Mouse (Mus musculus) adipocyte (in vitro differentiated cells): ENCODE measurements around the gene Aldh4a1.

Experiments
- DNase-seq: peaks from one replicate; pipeline ENCODE4 v3.0.0-alpha.2; 2016; ENCODE audit warnings: low spot score

Gene Aldh4a1

DNA sequence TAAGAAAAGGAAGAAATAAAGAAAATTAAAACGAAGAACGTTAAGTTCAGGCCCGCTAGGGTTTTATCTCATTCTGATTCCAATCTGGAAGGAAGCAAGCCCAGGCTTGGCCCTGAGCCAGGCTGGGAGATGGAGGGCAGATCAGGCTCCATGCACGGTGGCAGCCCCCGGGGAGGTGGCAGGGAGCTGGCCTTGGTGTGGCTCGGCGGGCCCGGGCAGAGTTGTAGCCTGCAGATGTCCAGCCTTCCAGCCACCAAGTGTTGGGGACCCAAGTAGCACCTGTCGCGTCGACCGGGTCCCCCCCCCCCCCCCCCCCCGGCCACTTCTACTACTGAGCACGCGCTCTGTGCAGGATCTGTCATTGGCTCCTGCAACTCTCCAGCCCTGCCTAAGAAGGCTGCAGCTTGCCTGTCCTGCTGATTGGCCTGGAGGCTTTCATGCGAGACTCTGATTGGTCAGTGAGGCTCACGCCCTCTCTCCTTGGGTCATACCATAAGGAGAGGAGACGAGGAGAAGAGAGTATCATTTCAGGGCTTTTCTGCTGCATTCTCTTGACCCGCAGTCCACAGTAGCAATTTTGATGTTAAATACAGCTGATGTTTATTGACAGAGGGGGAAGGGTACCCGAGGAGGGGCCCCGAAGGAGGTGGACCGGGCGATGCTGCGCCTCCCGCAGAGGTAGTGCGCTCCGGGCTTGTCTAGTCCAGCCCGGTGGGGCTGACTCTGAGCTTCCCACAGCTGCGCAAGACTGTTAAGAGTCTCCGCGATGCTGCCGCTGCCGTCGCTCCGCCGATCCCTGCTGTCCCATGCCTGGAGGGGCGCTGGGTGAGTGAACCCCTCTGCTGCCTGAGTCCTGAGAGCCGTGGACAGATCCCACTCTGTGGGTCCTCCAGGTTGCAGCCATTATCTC lies at the start of gene Aldh4a1:
Gene Aldh4a1, plus strand, starts transcription at position 494 of the 910 bp plus-strand sequence.
- DNase-seq, result peak; percentile 97

DNA sequence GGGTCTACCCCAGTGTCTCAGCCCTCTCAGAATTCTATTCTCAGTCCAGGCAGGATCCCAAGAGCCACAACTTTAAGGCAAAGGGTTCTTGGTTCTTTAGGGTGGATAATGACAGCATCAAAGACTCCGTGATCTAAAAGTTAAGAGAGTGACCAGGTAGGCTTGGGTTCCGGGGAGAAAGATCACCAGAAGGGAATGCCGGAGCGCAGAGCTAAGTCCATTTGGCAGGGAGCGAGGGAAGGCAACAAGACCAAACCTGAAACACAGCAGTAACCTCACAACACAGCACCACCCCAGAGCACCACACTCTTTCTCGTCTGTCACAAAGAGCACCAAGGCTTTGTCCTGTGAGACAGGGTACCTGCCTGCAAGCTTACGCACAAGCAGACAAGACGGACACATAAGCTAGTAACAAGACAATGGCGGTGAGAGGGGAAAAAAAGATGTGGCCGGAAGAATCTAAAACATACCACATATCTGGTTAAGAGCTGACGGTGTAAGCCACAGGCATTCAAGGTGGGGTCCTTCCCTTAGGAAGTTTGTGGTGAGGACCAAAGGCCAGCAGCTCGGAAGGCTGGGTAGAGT lies 49.6 kb upstream of the Aldh4a1 start:
- DNase-seq, result no peak

DNA sequence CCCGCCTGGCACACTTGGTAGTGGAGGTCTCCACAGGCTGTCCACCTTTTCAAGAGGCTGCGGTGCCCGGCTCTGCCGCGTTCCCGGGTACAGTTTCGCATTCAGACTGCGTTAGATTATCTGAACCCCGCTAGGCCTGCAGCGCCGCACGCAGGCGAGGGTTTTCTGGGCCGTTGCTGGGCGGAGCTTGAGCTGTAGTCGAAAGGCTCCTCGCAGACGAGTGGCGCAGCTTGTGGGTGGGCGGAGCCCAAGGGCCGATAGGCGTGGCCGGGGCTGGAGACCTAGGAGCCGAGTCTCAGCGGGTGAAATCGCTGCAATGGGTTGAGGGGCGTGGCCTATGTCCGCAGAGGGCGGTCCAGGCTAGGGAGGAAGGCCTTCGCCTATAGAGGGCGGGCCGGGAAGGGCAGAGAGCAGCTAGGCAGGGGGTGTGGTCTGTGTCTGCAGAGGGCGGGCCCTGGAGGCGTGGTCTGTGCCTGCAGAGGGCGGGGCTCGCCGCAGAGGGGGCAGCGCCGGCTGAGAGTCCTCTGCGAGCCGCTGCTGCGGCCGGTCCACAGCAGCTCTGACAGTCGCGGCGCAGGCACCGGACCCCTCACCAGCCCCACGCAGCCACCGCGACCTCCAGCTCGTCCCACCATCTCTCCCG lies 48.4 kb upstream of the Aldh4a1 start:
- DNase-seq, result peak; percentile 99

DNA sequence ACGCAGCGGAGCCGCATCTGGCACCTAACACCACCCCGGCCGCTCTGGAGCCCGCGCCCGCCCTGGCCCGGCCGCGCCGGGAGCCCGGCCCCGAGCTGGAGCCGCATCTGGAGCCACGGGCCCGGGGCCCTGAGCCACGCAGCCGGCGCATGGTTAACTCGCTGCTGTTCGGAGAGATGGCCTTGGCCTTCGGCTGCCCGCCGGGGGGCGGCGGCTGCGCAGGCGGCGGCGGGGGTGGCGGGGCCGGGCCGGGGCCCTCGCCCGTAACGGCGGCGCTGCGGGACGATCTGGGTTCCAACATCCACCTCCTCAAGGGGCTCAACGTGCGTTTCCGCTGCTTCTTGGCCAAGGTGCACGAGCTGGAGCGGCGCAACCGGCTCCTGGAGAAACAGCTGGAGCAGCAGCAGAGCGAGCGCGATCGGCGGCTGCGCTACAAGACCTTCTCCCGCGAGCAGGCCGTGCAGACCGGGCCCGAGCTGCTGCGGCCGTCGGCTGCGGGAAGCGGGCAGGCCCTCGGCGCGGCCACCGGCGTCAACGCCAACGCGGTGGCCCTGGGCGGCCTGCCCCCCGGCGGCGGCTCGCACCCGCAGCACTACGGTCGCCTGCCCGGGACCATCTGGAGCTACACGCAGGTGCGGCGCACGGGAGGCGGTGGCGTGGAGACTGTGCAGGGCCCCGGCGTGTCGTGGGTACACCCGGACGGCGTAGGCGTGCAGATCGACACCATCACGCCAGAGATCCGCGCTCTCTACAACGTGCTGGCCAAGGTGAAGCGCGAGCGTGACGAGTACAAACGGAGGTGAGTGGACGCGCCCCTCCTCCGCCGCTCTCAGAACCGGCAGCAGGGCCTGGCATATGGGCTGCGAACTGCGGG lies 47.6 kb upstream of the Aldh4a1 start:
- peak; percentile 22 for DNase-seq

DNA sequence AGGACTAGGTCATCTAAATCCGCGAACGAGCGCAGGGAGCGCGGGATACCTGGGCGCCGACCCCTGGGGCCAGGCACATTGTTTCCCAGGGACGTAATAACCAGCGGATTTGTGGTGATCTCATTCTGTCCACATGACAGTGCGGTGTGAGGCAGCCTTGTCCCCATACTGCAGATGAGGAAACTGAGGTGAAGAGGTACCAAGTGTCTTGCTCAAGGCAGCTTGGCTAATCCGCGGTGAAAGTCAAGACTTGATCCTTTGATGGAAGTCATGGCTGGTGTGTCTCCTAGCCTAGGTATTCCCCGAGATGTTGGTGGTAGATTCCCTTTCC lies 47.0 kb upstream of the Aldh4a1 start:
- DNase-seq, result peak; percentile 55

DNA sequence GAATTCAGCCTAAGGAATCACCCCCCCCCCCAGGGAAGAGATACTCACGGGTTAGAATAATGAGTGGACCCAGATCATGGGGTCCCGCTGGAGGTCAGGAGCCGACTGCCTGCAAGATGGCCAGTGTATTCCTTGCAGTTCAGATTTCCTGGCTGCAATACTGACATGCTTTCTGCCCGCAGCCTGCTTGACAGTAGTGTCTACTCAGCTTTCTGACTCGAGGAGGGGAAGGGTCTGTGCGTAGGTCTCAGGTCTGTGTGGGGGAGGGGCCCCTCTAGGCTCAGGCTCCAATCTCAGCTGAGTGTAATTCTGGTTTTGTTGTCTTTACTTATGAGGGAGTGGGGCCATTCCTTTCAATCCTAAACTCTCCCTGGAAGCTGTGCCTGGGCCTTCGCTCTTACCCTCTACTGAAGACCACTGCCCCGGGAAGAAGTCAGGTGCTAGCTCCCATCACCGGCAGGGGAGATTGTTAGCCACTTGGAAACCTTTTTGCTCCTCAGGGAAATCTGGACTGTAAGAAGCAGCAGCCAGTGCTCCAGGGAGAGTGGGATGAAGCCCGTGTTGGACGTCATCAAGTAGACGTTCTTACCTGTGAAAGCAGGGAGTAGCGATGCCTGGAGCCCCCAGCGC lies 46.3 kb upstream of the Aldh4a1 start:
- no peak for DNase-seq

DNA sequence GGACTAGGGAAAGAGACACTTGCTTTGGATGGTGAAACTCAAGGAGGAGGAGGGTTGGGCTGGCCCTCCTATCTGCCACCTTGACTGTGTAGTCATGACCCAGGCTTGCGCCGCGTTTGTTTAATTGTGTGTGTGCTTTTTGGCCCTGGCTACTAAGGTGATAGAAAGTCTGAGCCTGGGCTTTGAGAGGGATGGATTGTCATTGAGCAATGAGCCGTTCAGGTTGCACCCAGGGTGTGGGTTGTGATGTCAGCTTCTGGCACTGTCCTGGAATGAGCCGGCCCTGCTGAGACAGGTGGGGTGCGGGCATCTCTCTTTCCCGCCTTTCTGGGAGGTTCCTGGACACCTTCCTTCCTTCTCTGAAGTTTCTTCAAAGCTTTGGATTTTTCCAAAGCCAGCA lies 45.7 kb upstream of the Aldh4a1 start:
- DNase-seq, result no peak

DNA sequence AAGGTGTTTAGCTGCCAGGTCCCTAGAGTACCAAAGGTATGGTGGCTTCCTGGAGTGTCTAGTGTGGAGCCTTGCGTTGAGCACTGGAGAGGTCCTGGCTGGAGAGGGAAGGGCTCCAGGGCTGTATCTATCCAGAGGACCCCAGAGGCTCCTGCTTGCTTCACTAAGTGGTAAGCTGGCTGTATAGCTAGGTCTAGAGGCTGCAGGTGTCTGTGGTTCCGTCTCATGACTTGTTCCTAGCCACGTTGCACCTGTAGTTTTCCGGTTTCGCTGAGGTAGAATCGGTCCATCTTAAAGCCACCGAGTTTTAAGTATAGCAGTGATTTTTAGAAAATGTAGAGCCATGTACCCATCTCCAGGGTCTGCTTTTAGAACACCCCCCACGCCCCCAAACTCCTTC lies 44.3 kb upstream of the Aldh4a1 start:
- DNase-seq, result no peak

DNA sequence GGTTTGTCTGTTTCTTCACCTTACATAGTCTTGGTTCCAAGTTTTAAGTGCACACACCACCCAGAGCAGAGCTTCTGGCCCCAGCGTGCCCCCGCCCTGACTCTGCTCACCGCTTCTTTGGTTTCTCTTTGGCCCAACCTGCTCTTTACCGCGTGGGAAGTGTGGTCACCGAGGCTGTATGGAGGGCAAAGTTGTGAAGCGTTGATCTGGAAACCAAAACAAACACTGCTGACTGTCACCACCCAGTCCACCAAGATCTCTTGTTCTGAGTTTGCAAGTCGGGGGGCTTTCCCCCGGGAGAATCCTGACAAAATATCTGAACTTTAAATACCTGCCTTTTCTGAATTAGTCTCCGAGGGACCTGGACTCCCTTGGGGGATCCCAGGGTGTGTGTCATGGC lies 43.7 kb upstream of the Aldh4a1 start:
- DNase-seq, result peak; percentile 30

DNA sequence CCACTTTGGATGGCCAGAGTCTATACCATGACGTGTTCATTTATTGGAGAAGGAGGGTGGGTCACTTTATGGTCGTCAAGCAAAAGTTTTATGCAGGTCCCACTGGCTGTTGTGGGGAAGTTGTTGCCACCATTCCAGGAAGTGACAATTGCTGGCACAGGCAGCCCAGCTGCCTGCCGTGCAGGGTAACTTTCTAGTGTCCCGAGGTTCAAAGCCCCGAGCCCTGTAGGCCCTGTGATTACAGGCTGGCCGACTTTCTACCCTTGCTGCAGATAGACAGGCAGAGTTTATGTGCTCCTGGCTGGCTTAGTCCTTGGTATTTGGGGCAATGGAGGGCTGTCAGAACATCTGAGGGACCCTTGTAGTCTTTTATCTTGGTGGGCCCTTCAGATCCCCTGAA lies 43.2 kb upstream of the Aldh4a1 start:
- no peak for DNase-seq

DNA sequence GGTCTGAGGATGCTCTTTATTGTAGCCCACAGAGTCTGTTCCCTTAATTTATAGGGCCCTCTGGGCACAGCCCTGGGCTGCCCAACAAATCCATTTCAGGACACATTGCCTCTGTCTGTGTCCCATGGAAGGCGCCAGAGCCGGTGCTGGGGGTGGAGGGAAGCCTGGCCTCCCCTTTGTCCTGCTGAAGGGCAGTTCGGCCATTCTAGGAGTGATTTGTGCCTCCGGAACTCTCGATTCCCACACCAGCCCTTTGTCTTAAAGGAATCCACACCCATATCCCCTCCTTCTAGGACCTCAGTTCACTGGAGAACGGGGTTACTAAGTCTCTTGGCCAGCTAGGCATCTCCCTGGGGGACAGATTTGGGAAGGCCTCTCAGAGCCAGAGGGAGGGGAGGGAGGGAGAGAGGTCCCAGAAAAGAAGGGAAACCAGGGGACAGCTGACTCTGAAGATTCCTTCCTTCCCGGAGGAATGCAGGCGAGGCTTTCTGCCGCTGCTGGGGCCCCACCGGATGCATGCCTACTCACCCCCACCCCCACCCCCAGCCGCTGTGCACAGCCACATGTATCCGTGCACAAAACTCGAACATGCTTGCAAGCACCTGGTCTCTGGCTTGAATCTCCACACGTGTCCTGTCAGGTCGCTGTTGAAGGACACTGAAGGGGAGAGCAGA lies 41.9 kb upstream of the Aldh4a1 start:
- peak; percentile 79 for DNase-seq

DNA sequence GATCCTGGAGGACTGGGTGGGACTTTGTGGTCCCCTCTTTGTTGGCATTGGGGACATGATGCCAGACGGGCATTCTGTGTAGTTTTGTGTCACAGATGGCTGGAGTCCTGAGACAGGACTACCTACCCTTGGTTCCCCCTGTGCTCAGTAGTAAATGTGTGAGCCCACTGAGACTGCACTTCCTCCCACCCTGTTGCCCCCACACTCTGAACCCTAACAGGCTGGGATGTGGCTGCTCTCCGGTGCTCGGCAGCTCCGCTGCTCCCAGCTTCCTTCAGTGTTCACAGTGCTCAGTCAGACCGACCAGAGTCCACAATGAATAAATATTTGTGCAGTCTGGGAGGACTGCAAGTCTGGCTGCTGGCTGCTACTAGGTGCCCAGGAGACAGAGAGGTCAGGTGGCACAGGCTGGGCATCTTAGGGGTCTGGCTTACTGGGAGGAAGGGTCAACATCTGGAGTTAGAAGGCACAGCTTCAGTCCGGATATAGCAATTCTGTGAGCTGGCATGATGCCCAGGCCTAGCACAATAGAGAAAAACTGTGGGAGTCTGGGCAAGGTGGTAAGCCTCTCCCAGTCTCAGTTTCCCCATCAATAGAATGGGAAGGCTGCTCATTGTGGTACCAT lies 41.1 kb upstream of the Aldh4a1 start:
- DNase-seq, result peak; percentile 69

DNA sequence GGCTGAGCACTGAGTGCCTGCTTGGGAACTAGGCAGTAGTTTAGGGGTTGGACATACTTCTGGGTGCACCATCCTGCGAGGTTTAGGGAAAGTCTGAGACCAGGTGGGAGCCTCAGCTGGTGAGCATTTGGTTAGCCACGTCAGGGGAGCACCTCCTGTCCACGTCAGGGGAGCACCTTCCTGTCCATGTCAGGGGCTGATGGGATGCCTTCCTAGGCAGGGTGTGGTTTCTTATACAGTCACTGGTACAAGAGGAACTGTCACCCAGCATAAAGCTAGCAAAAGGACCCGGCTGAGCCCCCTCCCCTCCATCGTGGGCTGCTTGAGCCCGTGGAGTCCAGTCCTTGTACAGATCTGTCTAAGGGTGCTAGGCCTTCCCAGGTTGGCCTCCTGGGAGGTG lies 40.3 kb upstream of the Aldh4a1 start:
- no peak for DNase-seq

DNA sequence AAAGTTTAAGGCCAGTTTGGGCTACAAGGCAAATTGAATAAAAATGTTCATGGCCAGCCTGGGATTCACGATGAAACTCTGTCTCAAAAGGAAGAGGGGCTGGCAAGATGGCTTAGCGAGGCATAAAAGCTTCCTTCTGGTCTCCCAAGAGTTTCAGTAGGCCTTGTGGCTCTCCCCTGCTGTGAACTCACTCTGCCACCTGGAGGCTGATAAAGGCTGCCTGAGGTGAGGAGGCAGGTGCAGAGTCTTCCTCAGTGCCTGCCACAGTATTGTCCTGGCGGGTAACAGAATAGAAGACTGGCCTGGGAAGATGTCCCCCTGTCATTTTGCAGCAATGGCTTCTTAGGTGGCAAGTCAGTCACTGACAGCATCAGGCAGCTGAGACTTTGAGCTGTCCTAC lies 39.8 kb upstream of the Aldh4a1 start:
- DNase-seq, result no peak

DNA sequence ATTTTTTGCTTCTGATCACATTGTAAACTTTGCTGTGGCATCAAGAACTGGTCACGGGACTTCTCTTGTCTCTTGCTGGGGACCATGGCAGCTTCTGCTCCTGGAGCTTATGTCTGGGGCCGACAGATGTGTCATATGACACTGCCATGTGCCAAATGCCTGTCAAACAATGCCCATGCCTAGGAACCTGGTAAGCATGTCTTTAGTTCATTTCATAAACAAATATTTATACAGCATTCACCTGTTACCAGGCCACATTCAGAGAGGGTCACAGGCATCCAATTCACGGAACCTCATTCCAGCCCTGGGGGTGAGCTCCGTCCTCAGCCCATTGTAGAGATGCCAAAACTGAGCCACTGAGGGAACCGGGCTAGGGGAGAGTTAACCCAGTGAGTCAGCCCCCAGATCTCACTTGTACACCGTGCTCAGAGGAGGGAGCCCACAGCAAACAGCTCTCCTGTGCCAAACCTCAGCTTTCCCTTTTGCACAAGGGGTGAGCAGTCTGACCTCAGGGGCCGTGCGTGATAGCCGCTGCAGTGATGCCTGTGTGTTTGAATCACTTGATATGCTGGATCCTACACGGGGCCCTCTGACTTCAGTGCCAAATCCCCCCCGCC lies 38.9 kb upstream of the Aldh4a1 start:
- peak; percentile 21 for DNase-seq

DNA sequence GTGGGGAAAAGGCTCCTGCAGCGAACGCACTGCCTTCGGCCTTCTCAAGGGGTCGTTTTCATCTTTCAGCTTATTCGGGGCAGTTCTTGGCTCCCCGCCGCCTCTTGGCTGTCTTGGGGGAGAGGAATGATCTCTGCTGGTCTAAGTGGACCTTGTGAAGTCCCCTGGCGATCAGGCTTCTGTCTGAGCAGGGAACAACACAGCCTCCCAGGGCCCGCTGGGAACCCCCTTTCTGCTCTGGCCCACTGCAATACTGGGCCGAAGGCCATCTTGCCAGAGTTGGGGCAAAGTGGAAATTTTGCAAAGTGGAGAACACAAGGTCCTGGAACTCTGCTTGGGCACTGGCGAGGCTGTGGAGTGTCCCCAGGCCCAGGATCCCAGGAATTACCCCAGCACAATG lies 38.0 kb upstream of the Aldh4a1 start:
- DNase-seq, result peak; percentile 60

DNA sequence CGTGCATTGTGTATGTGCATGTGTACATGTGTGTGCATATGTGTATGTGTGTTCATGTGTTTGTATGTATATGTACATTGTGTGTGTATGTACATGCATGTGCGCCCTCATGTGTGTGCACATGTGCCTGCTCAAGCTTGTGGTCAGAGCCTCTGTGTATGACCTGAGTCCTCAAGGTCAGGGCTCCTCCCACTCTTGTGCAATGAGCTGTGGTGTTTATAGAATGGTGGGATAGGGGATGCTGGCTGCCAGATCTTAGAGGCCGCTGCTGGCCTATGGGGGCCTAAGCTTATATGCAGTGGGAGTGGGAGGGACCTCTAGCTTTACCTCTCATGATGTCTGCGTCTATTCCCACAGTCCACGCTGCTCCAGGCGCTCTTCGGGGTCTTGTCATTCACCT lies 37.0 kb upstream of the Aldh4a1 start:
- no peak for DNase-seq

DNA sequence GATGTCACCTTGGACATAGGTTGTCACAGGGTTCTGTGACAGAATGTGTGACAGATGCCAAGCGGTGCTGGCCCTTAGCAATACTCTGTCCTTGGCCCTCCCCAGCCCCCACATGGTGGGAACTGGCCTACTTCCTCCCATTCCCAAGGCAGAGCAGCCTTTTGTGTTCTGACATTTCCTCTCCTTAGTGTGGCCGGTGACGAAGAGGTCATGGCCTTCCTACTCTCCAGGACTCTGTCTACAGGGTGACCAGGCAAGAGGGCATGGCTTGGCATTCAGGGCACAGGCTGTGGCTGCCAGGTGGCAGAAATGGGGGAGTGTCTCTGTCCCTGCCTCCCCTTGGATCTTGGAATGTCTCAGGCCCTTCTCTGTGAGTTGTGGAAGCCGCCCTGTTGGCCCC lies 35.3 kb upstream of the Aldh4a1 start:
- DNase-seq, result peak; percentile 42

DNA sequence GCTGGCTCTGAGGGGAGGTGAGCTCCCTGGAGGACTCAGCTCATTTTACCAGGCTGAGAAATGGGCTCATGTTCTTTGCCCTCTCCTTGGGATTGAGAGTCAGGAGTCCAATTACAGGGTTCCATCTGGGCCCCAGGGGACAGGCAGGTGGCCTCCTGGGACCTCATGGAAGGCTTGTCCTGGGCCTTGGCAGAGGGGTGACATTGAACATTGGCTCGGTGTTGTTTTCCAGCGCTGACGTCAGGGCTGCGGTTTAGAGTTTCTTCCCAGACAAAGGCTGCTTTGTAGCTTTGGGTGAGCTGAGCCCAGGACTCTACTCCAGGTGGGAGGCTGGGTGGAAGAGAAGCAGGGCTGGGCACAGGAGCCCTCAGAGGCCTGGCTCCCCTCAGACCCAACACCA lies 34.9 kb upstream of the Aldh4a1 start:
- no peak for DNase-seq

DNA sequence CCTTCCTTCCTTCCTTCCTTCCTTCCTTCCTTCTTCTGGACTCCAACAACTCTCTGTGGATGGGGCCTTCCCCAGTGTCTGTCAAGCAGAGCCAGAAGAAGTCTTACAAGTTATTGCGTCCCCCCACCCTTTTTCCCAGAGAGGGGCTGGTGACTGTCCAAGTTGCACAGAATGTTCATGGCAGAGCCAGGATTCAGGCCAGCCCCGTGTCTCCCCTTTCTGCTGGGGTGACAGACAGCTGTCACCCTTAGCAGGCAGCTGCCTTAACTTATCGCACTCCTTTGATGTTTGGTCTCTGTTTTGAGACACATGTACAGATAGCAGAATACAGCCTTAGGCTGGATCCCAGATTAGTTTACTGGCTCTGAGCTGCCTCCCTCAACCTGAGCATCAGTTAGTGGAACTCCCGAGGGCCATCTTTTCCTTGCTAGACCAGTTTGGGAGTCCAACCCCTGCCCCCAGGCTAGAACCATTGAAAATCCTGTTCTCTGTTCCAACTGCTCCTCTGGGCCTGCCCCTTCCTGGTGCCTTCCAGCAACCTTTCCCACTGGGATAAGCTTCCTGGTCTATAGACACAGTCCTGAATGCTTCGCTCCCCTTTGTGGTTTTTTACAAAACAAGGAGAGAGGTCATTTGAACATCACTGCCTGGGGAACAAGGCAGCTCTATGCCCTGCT lies 33.2 kb upstream of the Aldh4a1 start:
- no peak for DNase-seq
